Mouse (Mus musculus): ENCODE data around the gene Phtf1.

DNA sequence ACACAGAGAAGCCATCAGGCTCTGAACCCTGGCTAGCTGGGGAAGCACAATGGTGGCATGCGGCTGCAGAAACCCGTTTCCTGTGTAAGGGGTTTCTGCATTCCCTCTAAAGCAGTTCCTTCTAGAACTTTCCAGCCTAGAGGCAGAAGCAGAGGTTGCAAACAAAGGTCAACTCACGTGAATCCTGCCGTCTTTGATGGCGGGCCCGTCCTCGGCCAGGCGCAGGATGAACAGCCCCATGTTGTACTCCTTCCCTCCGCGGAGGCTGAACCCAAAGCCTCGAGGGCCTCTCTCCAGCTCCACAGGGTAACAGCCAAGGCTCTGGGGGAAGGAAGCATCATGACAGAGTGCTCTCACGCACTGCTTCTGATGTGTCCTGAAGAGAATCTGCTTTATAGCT, 52.2 kb downstream of the Phtf1 start:
- TF ChIP-seq TCF3 (IDR thresholded peaks at IDR 0.05; ENCODE audit: insufficient read length, low read depth): no peak
- no peak for TF ChIP-seq POLR2AphosphoS2 (IDR thresholded peaks at IDR 0.05; ENCODE audit: insufficient read length, low read depth)
- no peak for TF ChIP-seq TCF12 (IDR thresholded peaks at IDR 0.05; ENCODE audit: insufficient read depth, poor library complexity, severe bottlenecking)
- TF ChIP-seq USF1 (IDR thresholded peaks at IDR 0.05; ENCODE audit: low read depth): no peak
- no peak for TF ChIP-seq E2F4 (IDR thresholded peaks at IDR 0.05; ENCODE audit: insufficient read depth)
- no peak for TF ChIP-seq POLR2A (IDR thresholded peaks at IDR 0.05; ENCODE audit: insufficient read length, low read depth)

All from myocyte (in vitro differentiated cells).